Mouse (Mus musculus) MEL (cell line): ENCODE data around the gene Rundc3a.

ENCODE experiments used
- BHLHE40 ChIP-seq: IDR thresholded peaks from 2 replicates; pipeline ENCODE4 v1.6.1; 2012; ENCODE audit warnings: low read depth, mild to moderate bottlenecking, inconsistent platforms, low read length, improper control_type of control experiment, borderline replicate concordance
- CHD2 ChIP-seq: IDR thresholded peaks from 2 replicates; pipeline ENCODE4 v1.6.1; 2011; ENCODE audit warnings: low read length, improper control_type of control experiment
- CTCF ChIP-seq, 3 experiments: IDR thresholded peaks in 2 of 3; conservative IDR thresholded peaks in 1 of 3; 2 replicates each; pipeline ENCODE4 v1.5.1; 2011 to 2012; ENCODE audit warnings: low read length in 3 of 3, low read depth in 2 of 3, mild to moderate bottlenecking in 2 of 3, improper control_type of control experiment in 1 of 3, inconsistent platforms in 1 of 3, mixed read lengths in 1 of 3, moderate library complexity in 1 of 3; ENCODE audit not compliant: control insufficient read depth in 1 of 3, insufficient read depth in 1 of 3, poor library complexity in 1 of 3, severe bottlenecking in 1 of 3
- GATA1 ChIP-seq: IDR thresholded peaks from 2 replicates; pipeline ENCODE4 v1.6.1; 2011; ENCODE audit warnings: low read depth, low read length, improper control_type of control experiment
- MAFK ChIP-seq: IDR thresholded peaks from 2 replicates; pipeline ENCODE4 v1.6.1; 2011; ENCODE audit warnings: low read depth, mild to moderate bottlenecking, low read length, improper control_type of control experiment, borderline replicate concordance
- NELFE ChIP-seq: IDR thresholded peaks from 2 replicates; pipeline ENCODE4 v1.6.1; 2011; ENCODE audit warnings: low read depth, low read length, improper control_type of control experiment
- USF1 ChIP-seq: IDR thresholded peaks from 2 replicates; pipeline ENCODE4 v1.6.1; 2014; ENCODE audit warnings: low read depth, mild to moderate bottlenecking, inconsistent platforms, low read length, improper control_type of control experiment, moderate library complexity
- ZNF384 ChIP-seq: IDR thresholded peaks from 2 replicates; pipeline ENCODE4 v1.6.1; 2012; ENCODE audit warnings: low read depth, mild to moderate bottlenecking, inconsistent platforms, low read length, improper control_type of control experiment

GRCm38 (mm10) chr11:102380091-102380490 lies 13.1 kb upstream of the Rundc3a start:
- TF ChIP-seq CTCF (IDR thresholded peaks at IDR 0.05 in 2 of 3, conservative IDR thresholded peaks at IDR 0.05 in 1 of 3; ENCODE audit: control insufficient read depth in 1 of 3, insufficient read depth in 1 of 3, low read depth in 2 of 3, low read length in 3 of 3, poor library complexity in 1 of 3, severe bottlenecking in 1 of 3) (no peak), USF1 (no peak), ZNF384 (no peak), CHD2 (no peak), NELFE (no peak), GATA1 (no peak), BHLHE40 (no peak), MAFK (no peak)
